Mouse (Mus musculus) lung, adult 18-20 months (tissue): ENCODE data around the gene Tyms.

Experiments used
- DNase-seq, 2 experiments: peaks; one replicate each; pipeline ENCODE4 v3.0.0; 2022; ENCODE audit warnings: mixed read lengths in 2 of 2

Tyms gene

GRCm38 (mm10) chr5:30072825-30073821 lies at the start of gene Tyms:
Gene Tyms (minus strand): TSS chr5:30073617.
- peak; percentile 79 to 84 for DNase-seq

- DNase-seq, result no peak
Measured at GRCm38 (mm10) chr5:30122481-30122880, 49.1 kb upstream of the Tyms start.

- DNase-seq, result no peak
Measured at GRCm38 (mm10) chr5:30120106-30120505, 46.7 kb upstream of the Tyms start.

GRCm38 (mm10) chr5:30119163-30119562 lies 45.7 kb upstream of the Tyms start:
- DNase-seq, result no peak

GRCm38 (mm10) chr5:30118018-30118417 lies 44.6 kb upstream of the Tyms start:
- DNase-seq, result no peak

- no peak for DNase-seq
Measured at GRCm38 (mm10) chr5:30115718-30116117, 42.3 kb upstream of the Tyms start.

- DNase-seq, result no peak
Measured at GRCm38 (mm10) chr5:30114761-30115140, 41.3 kb upstream of the Tyms start.

- peak in 1 of 2 experiments; percentile 33 for DNase-seq
Measured at GRCm38 (mm10) chr5:30113881-30114760, 40.7 kb upstream of the Tyms start.

- DNase-seq, result no peak
Measured at GRCm38 (mm10) chr5:30112533-30113068, 39.2 kb upstream of the Tyms start.

GRCm38 (mm10) chr5:30111771-30112170 lies 38.4 kb upstream of the Tyms start:
- no peak for DNase-seq

- no peak for DNase-seq
Measured at GRCm38 (mm10) chr5:30111126-30111525, 37.7 kb upstream of the Tyms start.

GRCm38 (mm10) chr5:30110371-30111060 lies 37.1 kb upstream of the Tyms start:
- DNase-seq, result no peak

- DNase-seq, result no peak
Measured at GRCm38 (mm10) chr5:30109899-30110298, 36.5 kb upstream of the Tyms start.

GRCm38 (mm10) chr5:30108233-30108632 lies 34.8 kb upstream of the Tyms start:
- DNase-seq, result no peak

- DNase-seq, result no peak
Measured at GRCm38 (mm10) chr5:30107611-30108041, 34.2 kb upstream of the Tyms start.

- no peak for DNase-seq
Measured at GRCm38 (mm10) chr5:30107186-30107585, 33.8 kb upstream of the Tyms start.

GRCm38 (mm10) chr5:30106756-30107155 lies 33.3 kb upstream of the Tyms start:
- DNase-seq, result no peak

- no peak for DNase-seq
Measured at GRCm38 (mm10) chr5:30105668-30106300, 32.4 kb upstream of the Tyms start, which contains the start of gene 3110082J24Rik. Gene 3110082J24Rik (minus strand): TSS chr5:30106086.

GRCm38 (mm10) chr5:30104841-30105667 lies 31.6 kb upstream of the Tyms start, which contains the start of gene Garem2:
Gene Garem2 (plus strand): TSS chr5:30105161.
- peak in 1 of 2 experiments; percentile 13 for DNase-seq

- DNase-seq, result peak; percentile 25 to 28
Measured at GRCm38 (mm10) chr5:30104339-30104738, 30.9 kb upstream of the Tyms start.

GRCm38 (mm10) chr5:30103340-30103739 lies 29.9 kb upstream of the Tyms start:
- DNase-seq, result no peak
